Mouse (Mus musculus): ENCODE results near the gene Trappc2. TPM values are rescaled to one million over a fixed set of nuclear protein-coding genes. Genes with fewer than 3 reads are reported as not detected.

Gene Trappc2
- polyA plus RNA-seq, 1 experiment from 2014 or later: 38.4 TPM

DNA sequence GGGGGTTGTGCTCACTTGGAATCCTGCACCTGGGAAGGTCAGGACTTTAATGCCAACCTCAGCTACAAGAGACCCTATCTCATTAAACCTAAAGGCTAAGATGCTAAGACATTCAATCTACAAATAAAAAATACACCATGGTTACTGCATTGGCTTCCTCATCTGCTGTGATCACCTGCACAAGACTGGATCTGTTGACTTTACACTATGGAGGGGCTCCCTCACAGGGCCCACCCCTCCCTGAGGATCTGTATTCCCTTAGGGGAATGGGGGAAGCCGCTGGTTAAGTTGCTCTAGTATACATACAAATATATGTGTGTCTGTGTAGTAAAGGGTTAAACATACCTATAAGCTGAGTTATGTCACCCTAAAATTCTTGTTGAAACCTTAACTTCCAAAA, 15.2 kb downstream of the Trappc2 start:
- Histone ChIP-seq H3K27me3 (ENCODE audit: control insufficient read depth, insufficient read depth, low read depth, low read length) (no peaks in the 10 kb centered on the region), H3K36me3 (ENCODE audit: control insufficient read depth, insufficient read depth, low read length) (no peaks in the 10 kb centered on the region; the same call in 1 of the 2 replicates), H3K4me2 (ENCODE audit: low read depth, low read length) (no peak overlapping the region), H3K27ac (ENCODE audit: low read length) (no peak overlapping the region), H3K9ac (ENCODE audit: low read length) (no peak overlapping the region), H3K4me1 (replicated peaks; ENCODE audit: control insufficient read depth, insufficient read depth, low read length) (no peaks in the 10 kb centered on the region), H3K4me3 (ENCODE audit: low read length) (no peak overlapping the region), H3K9me3 (ENCODE audit: control insufficient read depth, low read length) (no peaks in the 10 kb centered on the region)
- ATAC-seq (ENCODE audit: low read depth): no peak
- WGBS: 93% methylated on average over 1 of the region's 1 CpGs

DNA sequence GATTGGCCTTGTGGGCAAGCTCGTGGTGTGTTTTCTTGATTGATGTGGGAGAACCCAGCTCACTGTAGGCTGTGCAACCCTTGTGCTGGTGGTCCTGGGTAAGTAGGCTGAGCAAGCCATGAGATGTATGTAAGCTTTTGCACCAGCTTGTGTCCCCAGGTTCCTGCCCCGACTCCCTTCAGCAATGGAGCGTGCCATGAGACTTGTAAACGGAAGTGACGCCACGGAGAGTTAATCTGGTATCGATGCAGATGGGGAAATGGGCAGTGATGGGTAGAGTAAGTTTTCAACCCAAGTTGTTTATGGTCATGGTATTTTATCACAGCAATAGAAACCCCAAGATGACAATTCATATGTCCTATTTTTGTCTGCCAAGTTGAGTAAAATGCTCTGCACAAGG, 27.9 kb downstream of the Trappc2 start:
- no peaks in the 10 kb centered on the region for H3K36me3 ChIP-seq (ENCODE audit: control insufficient read depth, insufficient read depth, low read length)
- H3K4me1 ChIP-seq (replicated peaks; ENCODE audit: control insufficient read depth, insufficient read depth, low read length): no peaks in the 10 kb centered on the region
- H3K27ac ChIP-seq (ENCODE audit: low read length): no peak overlapping the region
- no peak for ATAC-seq (ENCODE audit: low read depth)
- H3K27me3 ChIP-seq (ENCODE audit: control insufficient read depth, insufficient read depth, low read depth, low read length): no peaks in the 10 kb centered on the region; the same call in 1 of the 2 replicates
- 96% methylated on average over 7 of the region's 7 CpGs for WGBS
- no peak overlapping the region for H3K9ac ChIP-seq (ENCODE audit: low read length)
- H3K9me3 ChIP-seq (ENCODE audit: control insufficient read depth, low read length): no peaks in the 10 kb centered on the region
- no peak overlapping the region for H3K4me3 ChIP-seq (ENCODE audit: low read length)
- H3K4me2 ChIP-seq (ENCODE audit: low read depth, low read length): no peak overlapping the region

DNA sequence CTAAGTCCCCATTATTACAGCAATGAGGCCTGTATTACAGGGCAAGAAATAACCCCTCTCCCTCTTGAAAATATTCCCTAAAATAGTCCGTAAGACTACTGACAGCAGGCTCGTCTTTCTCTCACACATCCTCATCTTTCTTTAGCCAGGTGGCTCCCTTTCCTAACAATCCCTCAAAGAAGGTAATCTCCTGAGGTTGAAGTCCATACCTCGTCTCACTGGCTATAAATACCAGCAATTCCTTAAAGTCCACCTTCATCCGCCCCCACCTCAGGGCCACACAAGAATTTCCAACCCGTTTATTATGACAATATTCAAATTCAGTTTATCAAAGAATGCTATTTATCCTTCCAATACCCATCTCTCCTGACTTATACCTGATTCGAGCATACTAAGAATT, 32.2 kb downstream of the Trappc2 start:
- H3K4me3 ChIP-seq (ENCODE audit: low read length): no peak overlapping the region
- no peaks in the 10 kb centered on the region; the same call in 1 of the 2 replicates for H3K36me3 ChIP-seq (ENCODE audit: control insufficient read depth, insufficient read depth, low read length)
- no peaks in the 10 kb centered on the region for H3K9me3 ChIP-seq (ENCODE audit: control insufficient read depth, low read length)
- H3K4me1 ChIP-seq (replicated peaks; ENCODE audit: control insufficient read depth, insufficient read depth, low read length): no peaks in the 10 kb centered on the region
- no peak overlapping the region for H3K27ac ChIP-seq (ENCODE audit: low read length)
- 69% methylated on average over 6 of the region's 6 CpGs for WGBS
- no peak overlapping the region for H3K4me2 ChIP-seq (ENCODE audit: low read depth, low read length)
- no peak overlapping the region for H3K9ac ChIP-seq (ENCODE audit: low read length)
- no peaks in the 10 kb centered on the region; the same call in 1 of the 2 replicates for H3K27me3 ChIP-seq (ENCODE audit: control insufficient read depth, insufficient read depth, low read depth, low read length)
- no peak for ATAC-seq (ENCODE audit: low read depth)

DNA sequence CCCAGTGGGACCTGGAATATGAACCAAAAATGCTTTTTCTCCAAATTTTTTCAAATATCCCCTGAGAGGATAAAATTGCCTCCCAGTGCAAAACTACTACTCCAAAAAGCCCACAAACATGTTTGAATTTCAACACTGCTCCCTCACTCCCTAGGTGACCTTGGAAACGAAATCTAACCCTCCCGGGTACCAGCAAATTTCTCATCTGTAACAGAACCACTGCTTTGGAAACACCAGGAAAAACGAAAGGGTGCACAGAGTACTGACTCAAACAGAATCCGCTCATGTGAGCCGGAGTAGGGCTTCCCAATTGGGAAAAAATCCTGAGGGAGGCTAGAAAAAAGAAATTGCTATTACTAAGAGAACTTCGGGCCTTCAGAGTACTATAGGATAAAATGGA, 37.0 kb downstream of the Trappc2 start:
- no peak for ATAC-seq (ENCODE audit: low read depth)
- H3K4me1 ChIP-seq (replicated peaks; ENCODE audit: control insufficient read depth, insufficient read depth, low read length): no peaks in the 10 kb centered on the region
- WGBS: 52% methylated on average over 6 of the region's 6 CpGs
- peak overlapping the region; percentile 65 for H3K4me2 ChIP-seq (ENCODE audit: low read depth, low read length)
- peak overlapping the region; percentile 68 for H3K4me3 ChIP-seq (ENCODE audit: low read length)
- H3K36me3 ChIP-seq (ENCODE audit: control insufficient read depth, insufficient read depth, low read length): no peaks in the 10 kb centered on the region; the same call in 1 of the 2 replicates
- H3K9ac ChIP-seq (ENCODE audit: low read length): 0 out of 2 replicates have a peak overlapping the region, but pooled peaks have one; percentile 20
- no peaks in the 10 kb centered on the region for H3K27me3 ChIP-seq (ENCODE audit: control insufficient read depth, insufficient read depth, low read depth, low read length)
- H3K9me3 ChIP-seq (ENCODE audit: control insufficient read depth, low read length): no peaks in the 10 kb centered on the region; the same call in 1 of the 2 replicates
- no peak overlapping the region for H3K27ac ChIP-seq (ENCODE audit: low read length)

DNA sequence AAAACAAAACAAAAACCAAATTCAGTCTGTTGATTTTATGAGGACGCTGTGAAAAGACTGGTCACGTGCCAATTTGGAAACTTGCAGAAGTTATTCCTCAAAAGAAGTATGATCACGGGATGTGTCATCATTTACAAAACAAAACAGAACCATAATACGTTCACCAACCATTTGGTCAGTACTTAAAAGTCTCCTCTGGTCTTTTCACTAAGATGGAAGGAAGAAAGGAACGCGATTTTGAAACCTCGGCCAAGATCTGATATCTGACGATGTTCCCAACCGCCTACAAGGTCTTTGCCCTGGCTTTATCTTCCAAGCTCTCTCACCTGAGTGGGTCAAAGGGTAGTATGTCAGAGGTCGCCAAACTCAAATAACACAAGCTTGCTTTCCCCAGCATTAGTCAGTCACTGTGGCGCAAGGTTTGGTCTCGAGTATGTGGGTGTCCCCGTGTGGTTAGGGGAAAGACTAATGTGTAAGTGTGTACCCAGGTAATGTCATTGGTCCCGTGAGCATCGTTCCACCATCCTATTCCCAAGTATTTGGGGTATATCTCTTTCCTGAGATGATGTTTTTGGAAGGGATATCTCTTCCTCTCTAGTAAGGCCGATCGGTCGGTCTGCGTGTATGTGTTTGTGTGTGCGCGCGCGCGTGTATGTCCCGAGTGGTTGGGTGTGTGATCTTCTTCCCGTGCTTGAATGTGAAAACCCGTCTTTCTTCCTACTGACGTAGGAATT, 38.4 kb downstream of the Trappc2 start:
- peak; percentile 5 for ATAC-seq (ENCODE audit: low read depth)

DNA sequence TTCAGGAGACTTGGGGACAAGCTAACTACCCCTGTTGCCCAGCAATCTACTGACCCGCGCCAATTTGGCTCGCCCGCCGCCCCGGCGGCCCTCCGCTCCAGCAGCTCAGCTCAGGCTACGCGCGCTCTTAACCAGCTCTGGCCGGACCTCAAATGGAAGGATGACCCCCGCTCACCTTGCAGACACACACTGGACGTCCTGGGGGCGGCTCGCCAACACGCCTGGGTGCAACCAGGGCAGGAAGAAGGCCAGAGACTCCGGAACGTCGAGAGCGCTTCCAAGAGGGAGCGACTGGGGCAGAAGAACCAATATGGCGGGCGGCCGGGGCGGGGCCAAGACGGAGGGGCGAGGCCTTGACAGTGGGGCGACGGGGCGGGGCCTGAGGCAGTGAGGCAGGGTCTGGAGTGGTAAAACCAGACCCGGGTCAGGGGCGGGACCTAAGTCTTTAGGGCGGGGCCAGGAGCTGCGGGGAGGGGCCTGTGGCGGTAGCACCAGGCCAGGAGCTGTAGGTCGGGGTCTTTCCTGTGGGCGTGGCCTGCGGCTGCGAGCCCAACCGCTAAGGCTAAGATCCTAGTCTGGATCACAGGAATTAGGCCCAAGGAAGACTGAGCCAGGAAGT, 39.1 kb downstream of the Trappc2 start, which contains the start of gene Rab9:
TSS of gene Rab9 (minus strand) at position 503 of the 619 bp plus-strand sequence.
- H3K4me1 ChIP-seq (replicated peaks; ENCODE audit: control insufficient read depth, insufficient read depth, low read length): no peaks in the 10 kb centered on the region
- H3K9me3 ChIP-seq (ENCODE audit: control insufficient read depth, low read length): no peaks in the 10 kb centered on the region; the same call in 1 of the 2 replicates
- H3K4me2 ChIP-seq (ENCODE audit: low read depth, low read length): peak within 1 kb of the TSS; percentile 65
- ATAC-seq (ENCODE audit: low read depth): peak; percentile 99
- 18% methylated on average over 41 of the region's 41 CpGs for WGBS
- peak within 1 kb of the TSS; percentile 81 for H3K27ac ChIP-seq (ENCODE audit: low read length)
- H3K27me3 ChIP-seq (ENCODE audit: control insufficient read depth, insufficient read depth, low read depth, low read length): no peaks in the 10 kb centered on the region
- peak within 1 kb of the TSS; percentile 85 for H3K9ac ChIP-seq (ENCODE audit: low read length)
- H3K4me3 ChIP-seq (ENCODE audit: low read length): peak within 1 kb of the TSS; percentile 68
- H3K36me3 ChIP-seq (ENCODE audit: control insufficient read depth, insufficient read depth, low read length): no peaks in the 10 kb centered on the region; the same call in 1 of the 2 replicates

More for the DNA sequence above, 38.4 kb downstream of the Trappc2 start:
- 16% methylated on average over 28 of the region's 28 CpGs for WGBS
- H3K27me3 ChIP-seq (ENCODE audit: control insufficient read depth, insufficient read depth, low read depth, low read length): no peaks in the 10 kb centered on the region
- no peaks in the 10 kb centered on the region; the same call in 1 of the 2 replicates for H3K36me3 ChIP-seq (ENCODE audit: control insufficient read depth, insufficient read depth, low read length)
- H3K4me2 ChIP-seq (ENCODE audit: low read depth, low read length): peak overlapping the region; percentile 65
- no peaks in the 10 kb centered on the region for H3K4me1 ChIP-seq (replicated peaks; ENCODE audit: control insufficient read depth, insufficient read depth, low read length)
- H3K4me3 ChIP-seq (ENCODE audit: low read length): peak overlapping the region; percentile 68
- peak overlapping the region; percentile 85 for H3K9ac ChIP-seq (ENCODE audit: low read length)
- peak overlapping the region; percentile 81 for H3K27ac ChIP-seq (ENCODE audit: low read length)
- no peaks in the 10 kb centered on the region; the same call in 1 of the 2 replicates for H3K9me3 ChIP-seq (ENCODE audit: control insufficient read depth, low read length)

GRCm38 (mm10) chrX:166495052-166495451, 54.7 kb downstream of the Trappc2 start:
- no peak overlapping the region for H3K4me3 ChIP-seq (ENCODE audit: low read length)
- H3K4me1 ChIP-seq (replicated peaks; ENCODE audit: control insufficient read depth, insufficient read depth, low read length): no peaks in the 10 kb centered on the region
- H3K27ac ChIP-seq (ENCODE audit: low read length): no peak overlapping the region
- H3K36me3 ChIP-seq (ENCODE audit: control insufficient read depth, insufficient read depth, low read length): no peaks in the 10 kb centered on the region
- H3K9me3 ChIP-seq (ENCODE audit: control insufficient read depth, low read length): no peaks in the 10 kb centered on the region
- no peak overlapping the region for H3K9ac ChIP-seq (ENCODE audit: low read length)
- no peaks in the 10 kb centered on the region for H3K27me3 ChIP-seq (ENCODE audit: control insufficient read depth, insufficient read depth, low read depth, low read length)
- 98% methylated on average over 2 of the region's 2 CpGs for WGBS
- H3K4me2 ChIP-seq (ENCODE audit: low read depth, low read length): no peak overlapping the region
- no peak for ATAC-seq (ENCODE audit: low read depth)

DNA sequence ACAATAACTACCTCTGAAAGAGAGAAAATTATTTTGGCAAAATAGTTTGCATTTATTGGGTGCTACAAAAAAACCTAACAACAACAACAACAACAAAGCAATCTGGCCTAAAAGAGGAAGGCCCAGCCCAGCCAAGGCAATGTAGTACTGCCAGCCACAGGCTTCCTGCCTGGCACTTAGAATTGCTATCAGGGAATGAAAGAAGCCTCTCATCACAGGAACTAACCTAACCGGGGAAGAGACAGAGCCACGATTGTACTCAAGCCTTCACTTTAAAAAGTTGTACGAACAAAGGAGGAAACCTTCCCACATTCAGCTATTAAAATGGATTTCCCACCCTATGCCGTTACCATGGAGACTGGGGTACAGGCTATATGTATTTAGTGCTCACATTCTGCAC, 57.4 kb downstream of the Trappc2 start:
- H3K27me3 ChIP-seq (ENCODE audit: control insufficient read depth, insufficient read depth, low read depth, low read length): no peaks in the 10 kb centered on the region; the same call in 1 of the 2 replicates
- no peaks in the 10 kb centered on the region for H3K9me3 ChIP-seq (ENCODE audit: control insufficient read depth, low read length)
- H3K4me1 ChIP-seq (replicated peaks; ENCODE audit: control insufficient read depth, insufficient read depth, low read length): no peaks in the 10 kb centered on the region
- no peak overlapping the region for H3K27ac ChIP-seq (ENCODE audit: low read length)
- WGBS: 67% methylated on average over 4 of the region's 4 CpGs
- H3K36me3 ChIP-seq (ENCODE audit: control insufficient read depth, insufficient read depth, low read length): no peaks in the 10 kb centered on the region
- no peak for ATAC-seq (ENCODE audit: low read depth)
- H3K4me2 ChIP-seq (ENCODE audit: low read depth, low read length): no peak overlapping the region
- no peak overlapping the region for H3K4me3 ChIP-seq (ENCODE audit: low read length)
- no peak overlapping the region for H3K9ac ChIP-seq (ENCODE audit: low read length)

DNA sequence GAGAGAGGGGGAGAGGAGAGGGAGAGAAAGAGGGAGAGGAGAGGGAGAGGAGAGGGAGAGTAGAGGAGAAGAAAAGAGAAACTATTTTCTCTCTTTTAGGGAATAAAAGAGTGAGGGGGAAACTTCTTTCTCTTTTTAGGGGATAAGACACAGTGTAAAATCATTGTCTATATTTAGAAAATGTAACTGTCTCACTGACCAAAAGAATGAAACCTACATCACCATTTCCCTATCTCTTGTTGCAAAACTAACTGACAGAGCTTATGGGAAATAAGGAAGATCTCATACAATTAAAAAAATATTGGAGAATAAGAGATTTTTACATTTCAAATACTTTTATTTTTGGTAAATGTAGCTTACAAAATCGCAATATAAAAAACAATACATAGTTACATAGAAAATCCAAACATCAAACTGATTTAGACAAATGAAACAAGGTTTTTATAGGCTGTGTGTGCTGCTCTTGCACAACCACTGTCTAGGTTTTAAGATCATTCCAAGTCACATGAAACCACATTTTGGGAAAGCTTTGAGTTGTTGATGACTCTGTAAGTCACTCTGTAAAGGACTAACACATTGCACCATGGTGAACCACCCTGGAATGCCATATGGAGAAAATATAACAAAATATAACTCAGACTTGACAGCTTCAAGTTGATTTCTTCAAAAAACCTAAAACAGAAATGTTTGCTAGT, 59.3 kb downstream of the Trappc2 start:
- H3K27me3 ChIP-seq (ENCODE audit: control insufficient read depth, insufficient read depth, low read depth, low read length): no peaks in the 10 kb centered on the region; the same call in 1 of the 2 replicates
- no peak overlapping the region for H3K27ac ChIP-seq (ENCODE audit: low read length)
- H3K4me3 ChIP-seq (ENCODE audit: low read length): no peak overlapping the region
- H3K4me1 ChIP-seq (replicated peaks; ENCODE audit: control insufficient read depth, insufficient read depth, low read length): no peaks in the 10 kb centered on the region
- H3K9ac ChIP-seq (ENCODE audit: low read length): no peak overlapping the region
- H3K9me3 ChIP-seq (ENCODE audit: control insufficient read depth, low read length): no peaks in the 10 kb centered on the region
- H3K36me3 ChIP-seq (ENCODE audit: control insufficient read depth, insufficient read depth, low read length): no peaks in the 10 kb centered on the region
- H3K4me2 ChIP-seq (ENCODE audit: low read depth, low read length): no peak overlapping the region
- no peak for ATAC-seq (ENCODE audit: low read depth)
- 66% methylated on average over 1 of the region's 1 CpGs for WGBS
